Mouse (Mus musculus) kidney, postnatal 0 days (tissue): Measurements from ENCODE around the gene Gm45837. TPM values are rescaled to one million over a fixed set of nuclear protein-coding genes. Genes with fewer than 3 reads are reported as not detected.

Experiments
- ATAC-seq: fragments of 200-750 bp; cut with Nextera tagmentation; replicated peaks from 2 replicates; pipeline ENCODE4 v1.8.0; 2017; ENCODE audit warnings: low read depth, moderate number of reproducible peaks, moderate TSS enrichment, moderate library complexity; ENCODE audit not compliant: low FRiP score
- DNase-seq: peaks from one replicate; pipeline ENCODE4 v3.0.0-alpha.2; 2016; ENCODE audit warnings: low spot score
- H3K27ac ChIP-seq: fragments of 300-500 bp; sonication (generic); 2 replicates; pipeline ENCODE4 v1.5.1; 2014; ENCODE audit warnings: mild to moderate bottlenecking
- H3K27me3 ChIP-seq: fragments of 300-500 bp; sonication (generic); 2 replicates; pipeline ENCODE4 v1.6.1; 2014; ENCODE audit warnings: low read length, mixed read lengths; ENCODE audit not compliant: insufficient read depth
- H3K36me3 ChIP-seq: fragments of 300-500 bp; sonication (generic); 2 replicates; pipeline ENCODE4 v1.6.1; 2014; ENCODE audit warnings: low read length, mixed read lengths; ENCODE audit not compliant: insufficient read depth
- H3K4me1 ChIP-seq: fragments of 300-500 bp; sonication (generic); replicated peaks from 2 replicates; pipeline ENCODE4 v1.6.1; 2014; ENCODE audit warnings: antibody characterized with exemption, low read length, mixed read lengths; ENCODE audit not compliant: insufficient read depth
- H3K4me2 ChIP-seq: fragments of 300-500 bp; sonication (generic); 2 replicates; pipeline ENCODE4 v1.6.1; 2014; ENCODE audit warnings: mild to moderate bottlenecking, low read length, moderate library complexity, mixed read lengths
- H3K4me3 ChIP-seq: fragments of 300-500 bp; sonication (generic); replicated peaks from 2 replicates; pipeline ENCODE4 v1.5.1; 2014; ENCODE audit warnings: low read depth, low read length
- H3K9ac ChIP-seq: fragments of 300-500 bp; sonication (generic); 2 replicates; pipeline ENCODE4 v1.6.1; 2014; ENCODE audit warnings: low read depth, low read length
- H3K9me3 ChIP-seq: fragments of 300-500 bp; sonication (generic); replicated peaks from 2 replicates; pipeline ENCODE4 v1.6.1; 2016; ENCODE audit warnings: low read length, inconsistent platforms, mixed read lengths
- CTCF ChIP-seq: IDR thresholded peaks from 2 replicates; pipeline ENCODE4 v1.5.1; 2016; ENCODE audit warnings: antibody characterized with exemption, low read depth, mild to moderate bottlenecking, moderate library complexity
- WGBS: fragments of 180-500 bp; shearing (Covaris S2); extraction: QIAGEN DNeasy Blood & Tissue Kit; methylation state at CpG from one replicate; pipeline ENCODE4 v1.1.7; 2014; 5-methylcytosine and 5-hydroxymethylcytosine counted together
- polyA plus RNA-seq: library from polyadenylated mRNA; unstranded; fragments of >200 nt; fragmentation: Nextera tagmentation; extraction: Ambion mirVana; gene quantifications from 2 replicates; pipeline ENCODE4 v1.2.1, GENCODE M21; 2015

The Gm45837 gene
- polyA plus RNA-seq, 1 experiment from 2014 or later: 4.5 TPM

DNA sequence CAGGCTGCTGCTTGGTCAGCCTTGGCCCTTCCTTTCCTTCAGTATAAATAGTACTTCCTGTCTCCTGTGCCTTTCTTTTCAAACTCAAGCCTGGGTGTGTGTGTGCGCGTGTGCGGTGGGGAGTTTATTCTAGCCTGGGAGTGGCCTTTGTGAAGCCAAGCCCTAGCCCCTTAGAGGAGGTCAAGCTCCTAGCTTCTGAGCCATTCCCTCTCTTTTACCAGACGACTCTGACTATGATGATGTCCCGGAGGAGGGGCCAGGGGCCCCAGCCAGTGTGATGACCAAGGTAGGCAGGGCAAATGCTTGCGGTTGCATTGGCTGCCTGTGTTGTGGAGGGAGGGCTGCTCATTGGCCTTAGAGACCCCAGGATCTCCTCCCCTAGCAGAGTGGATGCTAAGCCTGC, 25.4 kb upstream of the Gm45837 start:
- no peaks in the 10 kb centered on the region for H3K9me3 ChIP-seq
- H3K9ac ChIP-seq: peak overlapping the region; percentile 18; the same call in 1 of the 2 replicates
- TF ChIP-seq CTCF: no peak
- H3K4me2 ChIP-seq: peak overlapping the region; percentile 10; the same call in 1 of the 2 replicates
- no peak overlapping the region for H3K4me3 ChIP-seq
- peaks cover 27% of the 10 kb centered on the region; the same call in 1 of the 2 replicates for H3K4me1 ChIP-seq
- ATAC-seq: peak; percentile 53
- H3K36me3 ChIP-seq: peaks cover 18% of the 10 kb centered on the region; the same call in 1 of the 2 replicates
- 31% methylated on average over 6 of the region's 6 CpGs for WGBS
- H3K27me3 ChIP-seq: no peaks in the 10 kb centered on the region
- peak; percentile 91 for DNase-seq
- peak overlapping the region; percentile 83 for H3K27ac ChIP-seq

DNA sequence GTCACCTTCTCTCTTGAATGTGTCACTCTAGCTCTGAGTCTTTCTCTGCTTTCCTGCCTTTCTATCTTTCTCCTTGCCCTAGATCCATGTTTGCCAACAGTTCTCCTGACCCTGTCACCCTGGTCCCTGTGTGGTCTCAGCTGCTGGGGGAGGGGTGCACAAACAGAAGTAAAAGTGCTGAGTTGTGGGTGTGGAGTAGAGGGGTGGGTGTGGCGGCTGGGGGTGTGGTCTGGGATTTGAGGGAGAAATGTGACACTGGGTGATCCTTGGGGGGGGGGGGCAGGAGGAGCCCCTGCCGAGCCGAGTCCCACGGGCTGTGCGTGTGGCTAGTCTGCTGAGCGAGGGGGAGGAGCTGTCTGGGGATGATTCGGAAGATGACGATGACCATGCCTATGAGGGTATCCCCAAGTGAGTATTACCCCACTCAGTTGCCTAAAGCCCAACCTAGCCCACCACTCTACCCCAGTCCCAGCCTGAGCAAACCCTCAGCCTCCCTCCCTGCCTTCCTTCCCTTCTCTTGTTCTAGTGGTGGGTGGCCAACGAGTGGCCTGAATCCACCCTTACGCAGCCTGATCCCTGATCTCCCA, 24.7 kb upstream of the Gm45837 start:
- peaks cover 19% of the 10 kb centered on the region; the same call in 1 of the 2 replicates for H3K36me3 ChIP-seq
- peak overlapping the region; percentile 83 for H3K27ac ChIP-seq
- DNase-seq: peak; percentile 66
- peak; percentile 48 for ATAC-seq
- peaks cover 27% of the 10 kb centered on the region; the same call in 1 of the 2 replicates for H3K4me1 ChIP-seq
- 40% methylated on average over 10 of the region's 10 CpGs for WGBS
- H3K9me3 ChIP-seq: no peaks in the 10 kb centered on the region
- no peak for TF ChIP-seq CTCF
- H3K9ac ChIP-seq: peak overlapping the region; percentile 18; the same call in 1 of the 2 replicates
- H3K4me3 ChIP-seq: no peak overlapping the region
- H3K4me2 ChIP-seq: peak overlapping the region; percentile 10
- H3K27me3 ChIP-seq: no peaks in the 10 kb centered on the region

GRCm38 (mm10) chr7:101389256-101389655, 21.4 kb upstream of the Gm45837 start:
- no peak for ATAC-seq
- Histone ChIP-seq H3K27ac (no peak overlapping the region), H3K4me1 (peaks cover 32% of the 10 kb centered on the region), H3K36me3 (peaks cover 19% of the 10 kb centered on the region; the same call in 1 of the 2 replicates), H3K9ac (no peak overlapping the region), H3K4me3 (no peak overlapping the region), H3K4me2 (no peak overlapping the region), H3K9me3 (no peaks in the 10 kb centered on the region), H3K27me3 (no peaks in the 10 kb centered on the region)
- TF ChIP-seq CTCF: no peak
- 86% methylated on average over 6 of the region's 6 CpGs for WGBS
- DNase-seq: no peak

DNA sequence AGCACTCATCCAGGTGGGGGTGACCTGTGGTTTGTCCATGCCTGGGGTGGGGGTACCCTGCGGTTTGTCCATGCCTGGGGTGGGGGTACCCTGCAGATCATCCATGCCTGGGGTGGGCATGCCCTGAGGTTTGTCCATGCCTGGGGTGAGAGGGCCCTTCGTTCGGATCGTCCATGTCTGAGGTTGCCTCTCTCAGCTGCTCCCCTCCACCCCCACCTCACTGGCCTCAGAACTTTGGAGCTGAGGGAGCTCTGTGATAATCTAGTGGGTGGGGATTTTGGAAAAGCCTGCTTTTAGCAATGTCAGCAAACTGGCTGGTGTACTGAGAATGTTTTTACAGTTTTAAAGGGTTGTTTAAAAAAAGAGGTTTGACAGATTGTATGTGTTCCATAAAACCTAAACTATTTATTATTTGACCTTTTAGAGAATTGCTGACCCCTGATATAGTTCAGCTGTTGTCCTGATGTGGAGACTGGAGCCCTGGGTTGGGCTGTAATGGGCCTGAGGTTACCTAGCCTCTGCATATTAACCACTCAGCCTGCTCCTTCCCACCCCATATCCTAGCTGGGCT, 18.7 kb upstream of the Gm45837 start:
- H3K27ac ChIP-seq: peak overlapping the region; percentile 95
- H3K9me3 ChIP-seq: no peaks in the 10 kb centered on the region
- no peak overlapping the region for H3K9ac ChIP-seq
- H3K4me2 ChIP-seq: no peak overlapping the region
- no peak overlapping the region for H3K4me3 ChIP-seq
- H3K36me3 ChIP-seq: peaks cover 26% of the 10 kb centered on the region; the same call in 1 of the 2 replicates
- H3K27me3 ChIP-seq: no peaks in the 10 kb centered on the region
- H3K4me1 ChIP-seq: peaks cover 13% of the 10 kb centered on the region
- ATAC-seq (peak; percentile 15; the same call in 1 of the 2 replicates), DNase-seq (peak; percentile 90)
- no peak for TF ChIP-seq CTCF
- WGBS: 54% methylated on average over 4 of the region's 4 CpGs

DNA sequence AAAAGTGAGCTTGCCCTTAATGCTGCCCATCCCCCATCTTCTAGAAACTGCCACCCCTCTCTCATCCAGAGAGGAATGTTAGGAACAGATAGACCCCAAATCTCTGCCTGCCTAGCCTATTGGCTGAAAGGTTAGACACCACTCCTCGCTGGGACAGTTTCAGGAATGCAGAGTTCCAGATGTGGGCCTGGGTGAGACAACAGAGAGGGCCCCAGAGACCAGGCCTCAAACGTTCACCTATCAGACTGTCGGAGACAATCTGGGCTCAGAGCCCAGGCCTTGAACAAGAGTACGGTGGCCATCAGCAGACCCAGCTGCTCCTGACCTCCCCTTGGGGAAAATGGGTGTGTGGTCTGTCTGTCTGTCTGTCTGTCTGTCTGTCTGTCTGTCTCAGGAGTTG, 17.7 kb upstream of the Gm45837 start:
- Histone ChIP-seq H3K27me3 (no peaks in the 10 kb centered on the region), H3K4me1 (peaks cover 13% of the 10 kb centered on the region), H3K36me3 (peaks cover 34% of the 10 kb centered on the region), H3K4me3 (no peak overlapping the region), H3K9ac (no peak overlapping the region), H3K9me3 (no peaks in the 10 kb centered on the region), H3K4me2 (no peak overlapping the region), H3K27ac (peak overlapping the region; percentile 95)
- 50% methylated on average over 4 of the region's 4 CpGs for WGBS
- no peak for TF ChIP-seq CTCF
- ATAC-seq (no peak), DNase-seq (peak; percentile 40)

- 28% methylated on average over 8 of the region's 8 CpGs for WGBS
- H3K9me3 ChIP-seq: no peaks in the 10 kb centered on the region
- DNase-seq: peak; percentile 94
- no peaks in the 10 kb centered on the region for H3K27me3 ChIP-seq
- peaks cover 13% of the 10 kb centered on the region for H3K4me1 ChIP-seq
- peak overlapping the region; percentile 55 for H3K9ac ChIP-seq
- peak; percentile 79 for ATAC-seq
- H3K27ac ChIP-seq: peak overlapping the region; percentile 95
- no peak; the same call in 1 of the 2 replicates for TF ChIP-seq CTCF
- H3K4me3 ChIP-seq: peak overlapping the region; percentile 39
- peaks cover 38% of the 10 kb centered on the region for H3K36me3 ChIP-seq
- peak overlapping the region; percentile 54 for H3K4me2 ChIP-seq
Observed at GRCm38 (mm10) chr7:101393694-101394504, 16.8 kb upstream of the Gm45837 start.
